Mouse (Mus musculus) adrenal gland, postnatal 14 days (tissue): ENCODE measurements around the gene Pax4. TPM values are rescaled to one million over a fixed set of nuclear protein-coding genes. Genes with fewer than 3 reads are reported as not detected.

Source experiments
- DNase-seq: peaks from one replicate; pipeline ENCODE4 v3.0.0; 2021; ENCODE audit warnings: mixed read lengths
- total RNA-seq: library from RNA; stranded (reverse); gene quantifications from 2 replicates; pipeline ENCODE4 v1.2.3, GENCODE M21; 2021

Gene Pax4
- total RNA-seq, 1 experiment from 2014 or later, result not detected

DNA sequence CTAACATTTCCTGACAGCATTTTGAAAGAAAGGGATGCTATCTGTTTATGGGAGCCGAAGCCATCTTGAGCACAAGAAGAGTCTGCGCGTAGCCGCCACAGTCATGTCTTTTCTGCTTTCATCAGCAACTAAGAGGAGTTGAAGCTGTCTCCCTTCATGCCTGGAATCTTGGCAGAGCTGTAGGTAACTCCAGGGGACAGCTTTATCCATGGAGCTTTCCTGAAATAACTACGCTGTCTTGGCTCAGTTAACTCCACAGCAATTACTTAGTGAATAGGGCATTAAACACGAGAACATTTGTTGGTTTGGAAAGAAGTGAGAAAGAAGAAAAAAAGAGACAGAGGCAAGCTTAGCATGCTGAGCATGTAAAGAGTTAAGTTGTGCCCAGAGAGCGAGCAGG, 1.2 kb downstream of the Pax4 start:
- DNase-seq, result no peak

- DNase-seq, result no peak
Measured at GRCm38 (mm10) chr6:28431538-28431855, 17.7 kb downstream of the Pax4 start.

- no peak for DNase-seq
Measured at GRCm38 (mm10) chr6:28430795-28431537, 18.2 kb downstream of the Pax4 start.

GRCm38 (mm10) chr6:28429870-28430269, 19.3 kb downstream of the Pax4 start:
- no peak for DNase-seq

GRCm38 (mm10) chr6:28428290-28428689, 20.9 kb downstream of the Pax4 start, which contains the start of gene Gcc1:
TSS of gene Gcc1 (minus strand) at chr6:28428390.
- DNase-seq, result no peak

- no peak for DNase-seq
Measured at GRCm38 (mm10) chr6:28427096-28427839, 21.9 kb downstream of the Pax4 start, which contains the start of gene Fscn3. TSS of gene Fscn3 (plus strand) at chr6:28427789.

DNA sequence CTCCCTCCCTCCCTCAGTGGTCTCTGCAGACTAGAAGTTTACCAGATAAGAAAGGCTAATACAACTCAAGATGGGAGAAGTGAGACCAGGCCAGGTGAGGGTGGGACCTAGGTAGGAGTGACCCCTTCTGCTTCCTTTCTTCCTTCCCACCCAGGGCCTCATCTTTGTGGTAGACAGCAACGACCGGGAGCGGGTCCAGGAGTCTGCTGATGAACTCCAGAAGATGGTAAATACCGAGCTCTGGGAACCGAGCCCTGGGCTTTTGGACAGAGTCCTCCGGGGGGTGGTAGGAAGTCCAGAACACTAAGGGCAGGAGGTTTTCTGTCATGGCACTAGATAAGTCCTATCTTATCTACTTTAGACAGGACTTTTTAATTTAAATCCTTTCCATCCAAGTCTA, 24.1 kb downstream of the Pax4 start:
- DNase-seq, result no peak

GRCm38 (mm10) chr6:28423767-28424695, 25.1 kb downstream of the Pax4 start:
- peak; percentile 75 for DNase-seq

GRCm38 (mm10) chr6:28423313-28423712, 25.8 kb downstream of the Pax4 start, which contains the start of gene Arf5:
TSS of gene Arf5 (plus strand) at chr6:28423560.
- peak; percentile 98 for DNase-seq

DNA sequence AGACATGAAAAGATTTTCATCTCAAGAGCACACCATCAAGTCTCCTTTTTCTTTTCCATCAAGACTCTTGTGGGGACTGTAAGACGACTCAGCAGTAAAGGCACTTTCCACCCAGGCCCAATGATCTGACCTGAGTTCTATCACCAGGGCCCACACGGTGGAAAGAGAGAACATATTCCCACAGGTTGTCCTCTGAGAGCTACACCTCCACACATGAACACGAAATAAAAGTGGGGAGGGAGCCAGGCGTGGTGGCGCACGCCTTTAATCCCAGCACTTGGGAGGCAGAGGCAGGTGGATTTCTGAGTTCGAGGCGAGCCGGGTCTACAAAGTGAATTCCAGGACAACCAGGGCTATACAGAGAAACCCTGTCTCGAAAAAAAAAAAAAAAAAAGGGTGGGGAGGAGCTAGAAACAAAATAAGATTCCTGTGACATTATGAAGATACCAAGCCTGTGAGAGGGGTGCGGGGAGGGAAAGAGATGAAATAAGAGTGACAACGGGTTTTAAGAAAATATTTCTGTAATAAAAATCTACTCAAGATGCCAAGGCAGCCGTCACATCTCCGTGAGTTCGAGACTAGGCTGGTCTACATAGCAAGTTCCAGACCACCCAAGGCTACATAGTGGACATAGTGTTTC, 26.4 kb downstream of the Pax4 start:
- DNase-seq, result no peak

GRCm38 (mm10) chr6:28421469-28422000, 27.6 kb downstream of the Pax4 start:
- DNase-seq, result peak; percentile 98

DNA sequence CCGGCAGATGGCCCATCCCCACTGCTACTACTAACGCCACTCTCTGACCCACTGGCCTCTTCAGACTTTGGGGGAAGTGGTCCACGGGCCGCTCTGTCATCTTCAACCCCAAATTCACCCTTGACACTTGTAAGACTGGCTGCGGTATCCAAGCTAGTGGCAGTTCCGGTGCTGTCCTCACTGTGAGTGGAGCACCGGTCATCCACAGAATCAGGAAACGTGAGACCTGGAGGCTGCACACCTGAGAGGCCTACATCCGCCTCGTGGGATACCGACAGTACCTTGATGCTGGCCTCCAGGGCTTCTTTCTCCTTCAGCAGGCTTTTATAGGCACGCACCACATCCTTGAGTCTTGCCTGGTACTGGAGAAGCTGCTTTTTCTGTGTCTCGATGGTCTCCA, 28.3 kb downstream of the Pax4 start:
- DNase-seq, result no peak

- no peak for DNase-seq
Measured at GRCm38 (mm10) chr6:28420361-28420760, 28.8 kb downstream of the Pax4 start.

DNA sequence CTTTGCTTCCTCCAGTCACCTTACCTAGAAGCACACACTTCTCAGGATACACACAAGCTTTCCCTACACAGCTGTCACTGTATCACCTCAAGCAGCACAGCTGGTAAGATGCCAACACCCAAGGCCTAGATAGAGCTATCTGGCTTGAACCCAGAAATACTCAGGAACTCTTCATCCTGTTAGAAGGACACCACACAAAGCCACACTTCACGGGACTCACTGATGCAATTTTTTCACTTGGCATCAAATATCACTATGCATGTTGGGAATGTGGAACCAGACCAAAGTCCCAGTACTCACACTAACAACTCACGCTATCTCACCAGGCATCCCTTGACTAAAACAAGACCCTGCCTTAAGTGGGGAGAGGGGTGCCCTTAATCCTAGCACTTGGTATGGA, 29.5 kb downstream of the Pax4 start:
- DNase-seq, result peak; percentile 56

DNA sequence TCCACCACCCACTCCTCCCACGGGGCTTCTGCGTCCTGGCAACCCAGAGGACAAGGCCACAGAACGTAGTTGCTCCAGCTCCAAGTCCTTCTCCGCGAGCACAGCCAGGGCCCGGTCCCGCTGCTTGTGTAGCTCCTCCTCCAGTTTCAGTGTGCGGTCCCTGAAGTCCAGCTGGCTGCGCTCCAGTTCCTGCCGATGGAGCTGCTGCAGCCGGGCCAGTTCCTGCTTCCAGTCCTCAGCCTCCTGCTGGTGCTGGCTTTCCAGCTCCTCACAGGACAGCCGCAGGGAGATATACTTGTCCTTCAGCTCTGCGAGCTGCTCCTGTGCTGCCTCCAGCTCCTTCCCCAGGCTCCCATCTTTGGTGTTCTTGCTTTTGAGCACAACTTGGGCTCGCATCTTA, 30.7 kb downstream of the Pax4 start:
- peak; percentile 91 for DNase-seq

- DNase-seq, result no peak
Measured at GRCm38 (mm10) chr6:28416981-28417380, 32.2 kb downstream of the Pax4 start.

DNA sequence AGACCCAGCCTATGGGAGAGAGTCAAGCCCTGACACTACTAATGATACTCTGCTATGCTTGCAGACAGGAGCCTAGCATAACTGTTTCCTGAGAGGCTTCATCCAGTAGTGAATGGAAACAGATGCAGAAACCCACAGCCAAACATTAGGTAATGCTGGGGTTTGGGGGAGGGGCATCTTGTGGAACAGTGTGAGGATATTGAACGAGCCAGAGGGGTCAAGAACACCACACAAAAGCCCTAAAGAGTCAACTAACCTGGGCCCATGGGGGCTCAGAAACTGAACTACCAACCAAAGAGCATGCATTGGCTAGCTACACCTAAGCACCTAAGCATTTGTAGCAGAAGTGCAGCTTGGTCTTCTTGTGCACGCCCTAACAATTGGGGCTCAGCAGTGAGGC, 37.9 kb downstream of the Pax4 start:
- no peak for DNase-seq

- no peak for DNase-seq
Measured at GRCm38 (mm10) chr6:28410053-28410452, 39.1 kb downstream of the Pax4 start.

GRCm38 (mm10) chr6:28399791-28400190, 49.4 kb downstream of the Pax4 start:
- no peak for DNase-seq

DNA sequence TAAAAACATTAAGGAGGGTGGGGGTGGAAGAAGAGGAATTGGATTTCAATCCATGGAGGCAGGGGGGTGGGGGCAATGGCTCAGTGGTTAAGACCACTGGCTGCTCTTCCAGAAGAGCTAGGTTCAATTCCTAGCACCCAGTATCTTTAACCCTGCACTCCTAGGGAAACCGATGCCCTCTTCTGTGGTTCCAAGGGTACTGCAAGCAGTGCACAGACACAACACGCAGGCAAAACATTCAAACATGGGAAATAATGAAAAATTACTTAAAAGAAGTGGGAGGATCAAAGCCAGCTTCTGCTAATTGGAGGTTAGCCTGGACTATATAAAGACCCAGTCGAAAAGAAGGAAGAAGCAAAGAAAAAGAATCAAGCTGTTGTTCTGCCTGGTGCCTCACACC, 50.4 kb downstream of the Pax4 start:
- no peak for DNase-seq

- DNase-seq, result no peak
Measured at GRCm38 (mm10) chr6:28397681-28398203, 51.4 kb downstream of the Pax4 start, which contains the start of gene Zfp800. TSS of gene Zfp800 (minus strand) at chr6:28398005.
